ENCODE assay signal across 22 mouse cellular contexts in genomic region chr17:43752811-43753210, GRCm38 (mm10). TPM values are rescaled to one million over a fixed set of nuclear protein-coding genes. Genes with fewer than 3 reads are reported as not detected.
DNase-seq lines count a peak whose midpoint lies in the region; ATAC-seq lines count a peak whose summit lies in the region.
"Had no signal": no experiment of that assay in that cellular context is flagged by ENCODE, and none has a peak within 500 bp of the region (broad histone marks: within the 10 kb centered on the region; RNA-seq: fewer than 3 reads in every experiment).

No protein-coding gene starts in this region.

- no peaks in the 10 kb centered on the region for H3K9me3 ChIP-seq in heart, embryonic 16.5 days (replicated peaks; ENCODE audit: control insufficient read depth, low read length)
- no peaks in the 10 kb centered on the region for H3K9me3 ChIP-seq in lung, embryonic 16.5 days (ENCODE audit: control insufficient read depth, low read length)
- H3K9me3 ChIP-seq: embryonic facial prominence, embryonic 15.5 days; forebrain, embryonic 10.5 days; forebrain, embryonic 15.5 days had no signal

- H3K4me3 ChIP-seq in heart, embryonic 16.5 days (ENCODE audit: low read length): no peak overlapping the region
- H3K4me3 ChIP-seq in lung, embryonic 16.5 days (ENCODE audit: low read length): no peak overlapping the region
- H3K4me3 ChIP-seq: embryonic facial prominence, embryonic 15.5 days; erythroblast, embryonic 14.5 days; forebrain, embryonic 10.5 days; forebrain, embryonic 15.5 days; heart, adult 2 months had no signal

- 0 out of 2 replicates have a peak overlapping the region, but pooled peaks have one; percentile 10 for H3K27ac ChIP-seq in heart, embryonic 16.5 days (ENCODE audit: low read length)
- H3K27ac ChIP-seq in lung, embryonic 16.5 days (ENCODE audit: low read length): no peak overlapping the region
- H3K27ac ChIP-seq: embryonic facial prominence, embryonic 15.5 days; forebrain, embryonic 10.5 days; forebrain, embryonic 15.5 days; heart, adult 2 months; hindbrain, embryonic 14.5 days had no signal

- no peak for DNase-seq in heart, postnatal 4 days
- DNase-seq in lung, adult 18-20 months: no peak
- peak; percentile 19 for DNase-seq in brain, adult 2 months (ENCODE audit: low read depth, low spot score)
- no peak for DNase-seq in gastrocnemius, adult 8-10 months (ENCODE audit: low spot score in 2 of 2)
- DNase-seq: adrenal gland, adult 8-10 months; adrenal gland, postnatal 36 days; cerebellum, adult 18-20 months; cerebellum, adult 9-11 months; cerebellum, postnatal 36 days; gastrocnemius, postnatal 14 days; heart, adult 2 months; heart, postnatal 10 days had no signal

- no peak for ATAC-seq in heart, embryonic 16.5 days (replicated peaks; ENCODE audit: extremely low read depth, insufficient read depth, low FRiP score)
- ATAC-seq in lung, embryonic 16.5 days (ENCODE audit: low read depth): peak; percentile 34; the same call in 1 of the 2 replicates
- ATAC-seq: forebrain, embryonic 15.5 days; intestine, embryonic 16.5 days had no signal

- H3K9ac ChIP-seq in heart, embryonic 16.5 days (ENCODE audit: low read length): no peak overlapping the region
- no peak overlapping the region for H3K9ac ChIP-seq in lung, embryonic 16.5 days (ENCODE audit: low read length)
- H3K9ac ChIP-seq: embryonic facial prominence, embryonic 15.5 days; forebrain, embryonic 15.5 days; hindbrain, embryonic 14.5 days had no signal

- H3K27me3 ChIP-seq in heart, embryonic 16.5 days (ENCODE audit: control insufficient read depth, insufficient read depth, low read length): no peaks in the 10 kb centered on the region
- H3K27me3 ChIP-seq in lung, embryonic 16.5 days (ENCODE audit: control insufficient read depth, insufficient read depth, low read depth, low read length): no peaks in the 10 kb centered on the region
- H3K27me3 ChIP-seq: embryonic facial prominence, embryonic 15.5 days; forebrain, embryonic 15.5 days had no signal

- WGBS in heart, embryonic 16.5 days: 17% methylated on average over 1 of the region's 1 CpGs
- WGBS in lung, embryonic 16.5 days: 12% methylated on average over 1 of the region's 1 CpGs

- H3K4me2 ChIP-seq in heart, embryonic 16.5 days (ENCODE audit: low read depth, low read length): no peak overlapping the region
- no peak overlapping the region for H3K4me2 ChIP-seq in lung, embryonic 16.5 days (ENCODE audit: low read depth, low read length)
- H3K4me2 ChIP-seq: embryonic facial prominence, embryonic 15.5 days; forebrain, embryonic 15.5 days; heart, embryonic 11.5 days; hindbrain, embryonic 14.5 days had no signal

- peaks cover 8% of the 10 kb centered on the region for H3K4me1 ChIP-seq in heart, embryonic 16.5 days (ENCODE audit: control insufficient read depth, insufficient read depth, low read length)
- peaks cover 4% of the 10 kb centered on the region; the same call in 1 of the 2 replicates for H3K4me1 ChIP-seq in lung, embryonic 16.5 days (replicated peaks; ENCODE audit: control insufficient read depth, insufficient read depth, low read length)
- H3K4me1 ChIP-seq: forebrain, embryonic 10.5 days; forebrain, embryonic 15.5 days had no signal

- H3K36me3 ChIP-seq in heart, embryonic 16.5 days (ENCODE audit: control insufficient read depth, insufficient read depth): peaks cover 19% of the 10 kb centered on the region
- H3K36me3 ChIP-seq in lung, embryonic 16.5 days (ENCODE audit: control insufficient read depth, insufficient read depth, low read length): peaks cover 3% of the 10 kb centered on the region; the same call in 1 of the 2 replicates
- H3K36me3 ChIP-seq: embryonic facial prominence, embryonic 15.5 days; forebrain, embryonic 15.5 days had no signal

RNA-seq across cellular contexts. Expression of gene Rcan2, which starts 48.3 kb away (rescaled TPM):
- 63.1 and 63.9 TPM in 2 replicates for polyA plus RNA-seq in heart, embryonic 16.5 days (2015; fragmentation: Nextera tagmentation; extraction: Ambion mirVana)
- total RNA-seq in heart, postnatal 4 days (2021): 100 to 1,000 TPM; 167 to 178 TPM
- polyA plus RNA-seq in lung, embryonic 16.5 days (2015; fragmentation: Nextera tagmentation; extraction: Ambion mirVana): 5.3 and 6.0 TPM in 2 replicates
- 10 to 100 TPM; 40.1 to 55.7 (median 44.0) TPM for total RNA-seq in gastrocnemius, adult 8-10 months (2022)
- total RNA-seq: hematopoietic stem cell, adult 5-6 weeks had no signal
- polyA plus RNA-seq: erythroblast, embryonic 14.5 days had no signal
